Comparison of ENCODE assay signal across 13 mouse cellular contexts in genomic region chr8:45064197-45064869, GRCm38 (mm10). TPM values are rescaled to one million over a fixed set of nuclear protein-coding genes. Genes with fewer than 3 reads are reported as not detected.
DNase-seq lines count a peak whose midpoint lies in the region; ATAC-seq lines count a peak whose summit lies in the region.
"Had no signal": no experiment of that assay in that cellular context is flagged by ENCODE, and none has a peak within 500 bp of the region (broad histone marks: within the 10 kb centered on the region; RNA-seq: fewer than 3 reads in every experiment).

No protein-coding gene starts in this region.

- H3K27ac ChIP-seq in limb, embryonic 12.5 days, result no peak overlapping the region
- no peak overlapping the region for H3K27ac ChIP-seq in limb, embryonic 10.5 days
- H3K27ac ChIP-seq in lung, embryonic 16.5 days (ENCODE audit: low read length), result peak overlapping the region; percentile 78; the same call in 1 of the 2 replicates
- H3K27ac ChIP-seq: heart, embryonic 13.5 days had no signal

- H3K4me2 ChIP-seq in limb, embryonic 12.5 days, result no peak overlapping the region
- H3K4me2 ChIP-seq in lung, embryonic 16.5 days (ENCODE audit: low read depth, low read length), result no peak overlapping the region
- H3K4me2 ChIP-seq: heart, embryonic 13.5 days had no signal

- no peaks in the 10 kb centered on the region for H3K9me3 ChIP-seq in limb, embryonic 12.5 days
- H3K9me3 ChIP-seq in limb, embryonic 10.5 days (replicated peaks), result no peaks in the 10 kb centered on the region
- H3K9me3 ChIP-seq in lung, embryonic 16.5 days (ENCODE audit: control insufficient read depth, low read length), result no peaks in the 10 kb centered on the region
- H3K9me3 ChIP-seq: heart, embryonic 13.5 days had no signal

- H3K9ac ChIP-seq in limb, embryonic 12.5 days (replicated peaks), result no peak overlapping the region
- H3K9ac ChIP-seq in lung, embryonic 16.5 days (ENCODE audit: low read length), result no peak overlapping the region
- H3K9ac ChIP-seq: heart, embryonic 13.5 days had no signal

- no peaks in the 10 kb centered on the region for H3K36me3 ChIP-seq in limb, embryonic 12.5 days
- no peaks in the 10 kb centered on the region for H3K36me3 ChIP-seq in limb, embryonic 10.5 days
- H3K36me3 ChIP-seq in lung, embryonic 16.5 days (ENCODE audit: control insufficient read depth, insufficient read depth, low read length), result no peaks in the 10 kb centered on the region
- H3K36me3 ChIP-seq: heart, embryonic 13.5 days had no signal

- 61% methylated on average over 8 of the region's 8 CpGs for WGBS in limb, embryonic 12.5 days
- 68% methylated on average over 7 of the region's 8 CpGs for WGBS in limb, embryonic 10.5 days
- WGBS in lung, embryonic 16.5 days, result 38% methylated on average over 5 of the region's 8 CpGs

- H3K27me3 ChIP-seq in limb, embryonic 12.5 days, result peaks cover 5% of the 10 kb centered on the region
- H3K27me3 ChIP-seq in limb, embryonic 10.5 days (ENCODE audit: low read depth, poor library complexity, severe bottlenecking), result no peaks in the 10 kb centered on the region
- peaks cover 4% of the 10 kb centered on the region; the same call in 1 of the 2 replicates for H3K27me3 ChIP-seq in lung, embryonic 16.5 days (ENCODE audit: control insufficient read depth, insufficient read depth, low read depth, low read length)
- H3K27me3 ChIP-seq: megakaryocyte, embryonic 14.5 days had no signal

- H3K4me3 ChIP-seq in limb, embryonic 12.5 days (replicated peaks), result no peak overlapping the region
- no peak overlapping the region for H3K4me3 ChIP-seq in limb, embryonic 10.5 days
- H3K4me3 ChIP-seq in lung, embryonic 16.5 days (ENCODE audit: low read length), result no peak overlapping the region
- H3K4me3 ChIP-seq: heart, embryonic 13.5 days; megakaryocyte, embryonic 14.5 days had no signal

- 0 out of 2 replicates have a peak, but pooled peaks have one; percentile 29 for ATAC-seq in limb, embryonic 12.5 days (ENCODE audit: insufficient number of reproducible peaks, insufficient read depth, low FRiP score, low TSS enrichment, low read depth)
- peak; percentile 48; the same call in 1 of the 2 replicates for ATAC-seq in lung, embryonic 16.5 days (ENCODE audit: low read depth)

- peaks cover 3% of the 10 kb centered on the region; the same call in 1 of the 2 replicates for H3K4me1 ChIP-seq in limb, embryonic 12.5 days (replicated peaks)
- peaks cover 15% of the 10 kb centered on the region for H3K4me1 ChIP-seq in limb, embryonic 10.5 days
- H3K4me1 ChIP-seq in lung, embryonic 16.5 days (replicated peaks; ENCODE audit: control insufficient read depth, insufficient read depth, low read length), result no peaks in the 10 kb centered on the region

- no peak for DNase-seq in limb, embryonic 10.5 days (ENCODE audit: low spot score)
- DNase-seq in embryo, embryonic 11 days, result peak; percentile 61
- peak; percentile 84 for DNase-seq in retina, postnatal 1 day
- no peak for DNase-seq in cerebellum, adult 8-10 months
- DNase-seq in right cerebral cortex, adult 18-20 months, result no peak
- DNase-seq: adrenal gland, postnatal 36 days; cerebellum, postnatal 36 days; kidney, postnatal 36 days; thymus, adult 18-20 months had no signal

RNA-seq across cellular contexts. Expression of gene Mtnr1a, which starts 4.6 kb away (rescaled TPM):
- 0.18 TPM in 1 of 2 replicates, not detected in the other for polyA plus RNA-seq in limb, embryonic 12.5 days (2016; fragmentation: Nextera tagmentation; extraction: Ambion mirVana)
- polyA plus RNA-seq in limb, embryonic 10.5 days (2016; fragmentation: Nextera tagmentation; extraction: Ambion mirVana), result 0.23 TPM in 1 of 2 replicates, not detected in the other
- not detected in 2 replicates for polyA plus RNA-seq in lung, embryonic 16.5 days (2015; fragmentation: Nextera tagmentation; extraction: Ambion mirVana)

Comparison
In these comparisons a context has a peak if more than half of its experiments do, and no peak if none do; other contexts are left out.
1. DNase-seq: peak in embryo, embryonic 11 days (single experiment) and retina, postnatal 1 day (single experiment); none in limb, embryonic 10.5 days (single experiment), cerebellum, adult 8-10 months (single experiment) and right cerebral cortex, adult 18-20 months (single experiment).